ENCODE assay signal across 18 mouse cellular contexts in genomic region chr1:77975941-77976340, GRCm38 (mm10).
DNase-seq lines count a peak whose midpoint lies in the region; TF ChIP-seq lines count a peak whose summit lies in the region.
"Had no signal": no experiment of that assay in that cellular context is flagged by ENCODE, and none has a peak within 500 bp of the region (broad histone marks: within the 10 kb centered on the region; RNA-seq: fewer than 3 reads in every experiment).

No protein-coding gene starts in this region.

- H3K4me1 ChIP-seq in testis, adult 2 months (ENCODE audit: control insufficient read depth, insufficient read depth, low read length): peaks cover 6% of the 10 kb centered on the region

- no peaks in the 10 kb centered on the region for H3K27me3 ChIP-seq in testis, adult 2 months (ENCODE audit: control insufficient read depth, insufficient read depth, low read length)
- H3K27me3 ChIP-seq: CH12.LX had no signal

- TF ChIP-seq POLR2A in testis, adult 2 months (IDR thresholded peaks at IDR 0.05; ENCODE audit: control insufficient read depth, low read depth, low read length): no peak

- TF ChIP-seq CTCF in testis, adult 2 months (IDR thresholded peaks at IDR 0.05; ENCODE audit: control insufficient read depth, insufficient read depth, insufficient replicate concordance, low read depth, low read length): no peak

- H3K36me3 ChIP-seq in testis, adult 2 months (ENCODE audit: control insufficient read depth, insufficient read depth, low read length): no peaks in the 10 kb centered on the region
- H3K36me3 ChIP-seq: G1E had no signal

- H3K27ac ChIP-seq in testis, adult 2 months (ENCODE audit: control insufficient read depth, insufficient read depth, low read depth, low read length): no peak overlapping the region

- peak; percentile 75 for DNase-seq in heart, adult 11 months
- no peak for DNase-seq in heart, postnatal 25 days (ENCODE audit: low spot score)
- no peak for DNase-seq in testis, postnatal 10 days (ENCODE audit: low spot score)
- DNase-seq in testis, postnatal 14 days (ENCODE audit: low spot score): peak; percentile 61
- DNase-seq in spleen, adult 18-20 months: no peak
- DNase-seq: adrenal gland, adult 2 months; adrenal gland, adult 8-10 months; adrenal gland, postnatal 10 days; adrenal gland, postnatal 14 days; adrenal gland, postnatal 25 days; adrenal gland, postnatal 36 days; B cell, adult 2 months; cerebellum, adult 11 months; cerebellum, adult 11-12 months; cerebellum, adult 18-20 months had no signal

- intact Hi-C loops in heart, postnatal 25 days (cut with DNase I): no loop called here

- H3K4me3 ChIP-seq in testis, adult 2 months (ENCODE audit: control insufficient read depth, low read depth, low read length): peak overlapping the region; percentile 42

Comparison
In these comparisons a context has a peak if more than half of its experiments do, and no peak if none do; other contexts are left out.
1. DNase-seq: peak in heart, adult 11 months (single experiment) and testis, postnatal 14 days (single experiment); none in heart, postnatal 25 days (single experiment), testis, postnatal 10 days (single experiment) and spleen, adult 18-20 months (0 of 2).